Mouse (Mus musculus) retina, embryonic 14.5 days (tissue): ENCODE measurements at regions not wholly inside any gene's neighbourhood (a gene's known extent, or its start where the extent isn't known, plus 50 kb on each side); places are given as distances from the start of the nearest gene placed in this dataset.

Experiments
- DNase-seq: peaks from one replicate; pipeline ENCODE4 v3.0.0-alpha.2; 2015; ENCODE audit warnings: low spot score

DNA sequence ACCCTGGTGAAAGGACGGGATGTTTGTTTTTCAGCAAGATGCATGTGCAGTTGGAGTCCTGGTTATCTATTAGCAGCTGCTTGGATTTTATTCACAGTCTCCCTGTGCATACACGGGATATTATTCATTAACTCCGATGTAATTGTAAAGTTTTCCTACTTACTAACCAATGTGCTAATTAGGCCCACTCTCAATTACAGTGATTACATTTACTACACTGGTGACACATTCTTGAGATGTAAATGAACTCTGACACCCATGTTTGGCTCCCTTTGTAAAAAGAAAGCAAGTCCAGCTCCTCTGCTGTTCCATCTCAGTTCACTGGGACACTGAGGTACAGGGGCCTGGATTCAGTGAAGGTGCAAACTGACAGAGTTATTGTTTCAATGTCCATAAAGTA lies 526.1 kb upstream of the Gria3 start:
- DNase-seq = peak; percentile 28

DNA sequence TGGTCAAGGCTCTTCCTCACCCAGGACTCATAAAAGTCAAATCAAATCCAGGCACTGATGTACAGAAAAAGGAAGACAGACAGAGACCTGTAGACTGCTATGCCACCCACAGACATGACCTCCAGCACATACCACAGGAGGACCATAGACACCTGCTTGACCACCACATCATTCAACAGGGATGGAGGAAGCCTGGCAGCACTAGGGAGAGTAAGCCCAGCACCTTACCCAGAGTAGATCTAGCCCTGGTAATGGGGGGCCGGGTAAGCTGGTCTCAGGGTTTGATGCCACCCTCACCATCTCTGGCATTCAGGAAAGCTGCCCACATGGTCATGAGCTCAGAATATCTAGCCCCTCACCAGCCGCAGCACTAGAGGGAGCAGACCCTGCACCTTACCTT lies 480.2 kb upstream of the Gria3 start:
- DNase-seq = no peak
